Mouse (Mus musculus): Measurements from ENCODE around the gene Large1. TPM values are rescaled to one million over a fixed set of nuclear protein-coding genes. Genes with fewer than 3 reads are reported as not detected.
"Not testable (repeated sequence)": the region's sequence is repeated elsewhere in the genome, so short reads cannot be mapped to it uniquely, and the experiment has no call there.

Large1 gene
- polyA plus RNA-seq, 1 experiment from 2014 or later = 5.0 TPM

- ATAC-seq (ENCODE audit: low FRiP score, low TSS enrichment) = no peak
- Histone ChIP-seq H3K9me3 (ENCODE audit: low read length) (no peaks in the 10 kb centered on the region), H3K36me3 (ENCODE audit: insufficient read depth, low read length) (no peaks in the 10 kb centered on the region), H3K9ac (replicated peaks; ENCODE audit: low read length) (no peak overlapping the region), H3K27me3 (ENCODE audit: insufficient read depth, low read length) (no peaks in the 10 kb centered on the region), H3K4me1 (ENCODE audit: insufficient read depth, low read length) (peaks cover 13% of the 10 kb centered on the region; the same call in 1 of the 2 replicates), H3K27ac (ENCODE audit: low read length) (no peak overlapping the region), H3K4me3 (ENCODE audit: low read length) (no peak overlapping the region), H3K4me2 (replicated peaks; ENCODE audit: low read depth, low read length) (no peak overlapping the region)
- 40% methylated on average over 4 of the region's 4 CpGs for WGBS
These were observed 49.4 kb downstream of the Large1 start for GRCm38 (mm10) chr8:73303907-73304306.

- Histone ChIP-seq H3K9me3 (ENCODE audit: low read length) (no peaks in the 10 kb centered on the region), H3K4me3 (ENCODE audit: low read length) (no peak overlapping the region), H3K4me2 (replicated peaks; ENCODE audit: low read depth, low read length) (no peak overlapping the region), H3K27ac (ENCODE audit: low read length) (no peak overlapping the region), H3K9ac (replicated peaks; ENCODE audit: low read length) (no peak overlapping the region), H3K4me1 (ENCODE audit: insufficient read depth, low read length) (peaks cover 13% of the 10 kb centered on the region; the same call in 1 of the 2 replicates), H3K36me3 (ENCODE audit: insufficient read depth, low read length) (no peaks in the 10 kb centered on the region), H3K27me3 (ENCODE audit: insufficient read depth, low read length) (no peaks in the 10 kb centered on the region)
- WGBS = 46% methylated on average over 3 of the region's 3 CpGs
- ATAC-seq (ENCODE audit: low FRiP score, low TSS enrichment) = no peak
These were observed 50.4 kb downstream of the Large1 start for GRCm38 (mm10) chr8:73302947-73303346.

GRCm38 (mm10) chr8:73295531-73295930 lies 57.8 kb downstream of the Large1 start:
- Histone ChIP-seq H3K4me1 (ENCODE audit: insufficient read depth, low read length) (no peaks in the 10 kb centered on the region), H3K4me2 (replicated peaks; ENCODE audit: low read depth, low read length) (no peak overlapping the region), H3K9ac (replicated peaks; ENCODE audit: low read length) (no peak overlapping the region), H3K4me3 (ENCODE audit: low read length) (no peak overlapping the region), H3K27me3 (ENCODE audit: insufficient read depth, low read length) (no peaks in the 10 kb centered on the region), H3K9me3 (ENCODE audit: low read length) (no peaks in the 10 kb centered on the region), H3K36me3 (ENCODE audit: insufficient read depth, low read length) (no peaks in the 10 kb centered on the region), H3K27ac (ENCODE audit: low read length) (no peak overlapping the region)
- ATAC-seq (ENCODE audit: low FRiP score, low TSS enrichment) = no peak

DNA sequence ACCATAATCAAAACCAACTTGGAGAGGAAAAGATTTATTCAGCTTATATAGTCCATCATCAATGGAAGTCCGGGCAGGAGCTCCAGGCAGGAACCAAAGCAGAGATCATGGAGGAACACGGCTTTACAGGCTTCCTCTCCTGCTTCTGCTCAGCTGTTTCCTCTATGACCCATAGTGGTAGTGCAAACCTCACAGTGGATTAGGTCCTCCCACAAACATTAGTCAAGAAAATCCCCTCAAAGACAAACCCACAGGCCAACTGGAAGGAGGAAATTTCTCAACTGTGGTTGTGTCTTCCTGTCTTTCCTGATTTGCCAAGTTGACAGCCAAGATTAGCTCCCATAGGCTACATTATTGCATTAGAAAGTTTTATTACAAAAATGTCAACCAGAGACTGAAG lies 59.7 kb downstream of the Large1 start:
- WGBS = 83% methylated on average over 2 of the region's 2 CpGs
- H3K27me3 ChIP-seq (ENCODE audit: insufficient read depth, low read length) = no peaks in the 10 kb centered on the region
- H3K4me1 ChIP-seq (ENCODE audit: insufficient read depth, low read length) = no peaks in the 10 kb centered on the region
- H3K4me2 ChIP-seq (replicated peaks; ENCODE audit: low read depth, low read length) = no peak overlapping the region
- no peak overlapping the region for H3K9ac ChIP-seq (replicated peaks; ENCODE audit: low read length)
- H3K4me3 ChIP-seq (ENCODE audit: low read length) = no peak overlapping the region
- no peak overlapping the region for H3K27ac ChIP-seq (ENCODE audit: low read length)
- H3K9me3 ChIP-seq (ENCODE audit: low read length) = no peaks in the 10 kb centered on the region
- H3K36me3 ChIP-seq (ENCODE audit: insufficient read depth, low read length) = no peaks in the 10 kb centered on the region
- ATAC-seq (ENCODE audit: low FRiP score, low TSS enrichment) = no peak

DNA sequence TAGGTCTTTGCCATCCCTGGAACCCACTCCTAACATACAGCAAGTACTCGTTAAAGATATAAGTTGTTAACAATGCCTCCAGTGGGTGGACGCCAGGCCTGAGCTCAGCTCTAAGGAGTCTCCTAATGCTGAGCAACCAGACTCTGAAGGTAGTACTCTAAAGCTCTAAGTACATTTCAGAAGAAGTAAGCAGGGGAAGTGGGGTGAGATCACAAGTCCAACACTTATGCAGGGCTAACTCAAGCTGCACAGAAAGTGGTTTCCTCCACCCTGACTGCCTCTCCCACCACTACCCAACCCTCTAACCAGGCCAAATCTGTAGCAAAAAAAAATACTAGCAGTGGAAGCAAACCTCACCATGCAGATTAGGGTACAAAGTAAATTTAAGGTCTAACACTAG lies 61.7 kb downstream of the Large1 start:
- Histone ChIP-seq H3K9ac (replicated peaks; ENCODE audit: low read length) (no peak overlapping the region), H3K27me3 (ENCODE audit: insufficient read depth, low read length) (no peaks in the 10 kb centered on the region), H3K27ac (ENCODE audit: low read length) (no peak overlapping the region), H3K4me2 (replicated peaks; ENCODE audit: low read depth, low read length) (no peak overlapping the region), H3K9me3 (ENCODE audit: low read length) (no peaks in the 10 kb centered on the region), H3K36me3 (ENCODE audit: insufficient read depth, low read length) (no peaks in the 10 kb centered on the region), H3K4me1 (ENCODE audit: insufficient read depth, low read length) (no peaks in the 10 kb centered on the region), H3K4me3 (ENCODE audit: low read length) (no peak overlapping the region)
- 90% methylated on average over 2 of the region's 2 CpGs for WGBS
- ATAC-seq (ENCODE audit: low FRiP score, low TSS enrichment) = no peak

DNA sequence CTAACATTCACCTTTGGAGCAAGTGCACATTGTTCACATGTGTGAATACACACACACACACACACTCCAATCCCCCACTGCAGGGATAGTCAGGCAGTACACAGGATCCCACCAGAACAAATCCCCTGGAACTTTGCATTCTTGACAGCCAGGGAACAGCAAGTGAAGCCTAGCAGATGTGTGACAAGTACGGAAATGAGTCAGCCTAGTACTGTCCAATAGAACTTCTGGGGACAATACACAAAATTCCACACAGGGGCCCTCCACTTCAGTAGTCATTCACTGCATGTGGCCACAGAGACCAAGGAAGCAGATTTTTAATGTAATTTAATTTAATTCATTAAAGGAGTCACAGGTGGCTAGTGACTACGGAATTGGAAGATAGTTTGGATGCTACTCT lies 62.7 kb downstream of the Large1 start:
- Histone ChIP-seq H3K9ac (replicated peaks; ENCODE audit: low read length) (no peak overlapping the region), H3K27ac (ENCODE audit: low read length) (no peak overlapping the region), H3K4me3 (ENCODE audit: low read length) (no peak overlapping the region), H3K9me3 (ENCODE audit: low read length) (no peaks in the 10 kb centered on the region), H3K4me2 (replicated peaks; ENCODE audit: low read depth, low read length) (no peak overlapping the region), H3K36me3 (ENCODE audit: insufficient read depth, low read length) (no peaks in the 10 kb centered on the region), H3K27me3 (ENCODE audit: insufficient read depth, low read length) (no peaks in the 10 kb centered on the region), H3K4me1 (ENCODE audit: insufficient read depth, low read length) (no peaks in the 10 kb centered on the region)
- 86% methylated on average over 2 of the region's 2 CpGs for WGBS
- 0 out of 2 replicates have a peak, but pooled peaks have one; percentile 23 for ATAC-seq (ENCODE audit: low FRiP score, low TSS enrichment)

- Histone ChIP-seq H3K27ac (ENCODE audit: low read length) (no peak overlapping the region), H3K4me1 (ENCODE audit: insufficient read depth, low read length) (no peaks in the 10 kb centered on the region), H3K4me3 (ENCODE audit: low read length) (no peak overlapping the region), H3K9ac (replicated peaks; ENCODE audit: low read length) (no peak overlapping the region), H3K36me3 (ENCODE audit: insufficient read depth, low read length) (no peaks in the 10 kb centered on the region), H3K27me3 (ENCODE audit: insufficient read depth, low read length) (no peaks in the 10 kb centered on the region), H3K9me3 (ENCODE audit: low read length) (no peaks in the 10 kb centered on the region), H3K4me2 (replicated peaks; ENCODE audit: low read depth, low read length) (no peak overlapping the region)
- no peak for ATAC-seq (ENCODE audit: low FRiP score, low TSS enrichment)
- 79% methylated on average over 2 of the region's 2 CpGs for WGBS
These were observed 63.5 kb downstream of the Large1 start for GRCm38 (mm10) chr8:73289831-73290230.

DNA sequence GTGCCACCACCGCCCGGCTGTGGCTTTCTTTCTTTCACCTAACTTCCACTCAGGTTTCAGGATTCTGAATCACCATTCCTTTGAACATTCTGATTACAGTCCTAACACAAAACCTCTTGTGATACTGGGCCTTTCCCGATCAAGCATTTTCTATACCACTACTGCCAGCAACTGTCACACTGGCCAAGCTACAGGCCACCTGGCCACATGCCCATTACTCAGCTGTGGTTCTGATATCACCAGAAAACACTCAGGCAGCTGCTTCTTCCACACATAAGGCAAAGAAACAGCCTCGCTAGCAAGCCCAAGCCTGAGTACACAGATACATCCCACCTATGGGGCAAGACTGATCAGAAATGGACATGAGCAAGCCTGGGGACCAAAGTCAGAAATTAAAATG lies 71.3 kb downstream of the Large1 start:
- H3K36me3 ChIP-seq (ENCODE audit: insufficient read depth, low read length) = no peaks in the 10 kb centered on the region
- WGBS = 89% methylated on average over 4 of the region's 4 CpGs
- no peak overlapping the region for H3K27ac ChIP-seq (ENCODE audit: low read length)
- H3K4me2 ChIP-seq (replicated peaks; ENCODE audit: low read depth, low read length) = no peak overlapping the region
- H3K4me3 ChIP-seq (ENCODE audit: low read length) = no peak overlapping the region
- no peaks in the 10 kb centered on the region for H3K27me3 ChIP-seq (ENCODE audit: insufficient read depth, low read length)
- H3K4me1 ChIP-seq (ENCODE audit: insufficient read depth, low read length) = no peaks in the 10 kb centered on the region
- ATAC-seq (ENCODE audit: low FRiP score, low TSS enrichment) = no peak
- no peak overlapping the region for H3K9ac ChIP-seq (replicated peaks; ENCODE audit: low read length)
- H3K9me3 ChIP-seq (ENCODE audit: low read length) = no peaks in the 10 kb centered on the region

DNA sequence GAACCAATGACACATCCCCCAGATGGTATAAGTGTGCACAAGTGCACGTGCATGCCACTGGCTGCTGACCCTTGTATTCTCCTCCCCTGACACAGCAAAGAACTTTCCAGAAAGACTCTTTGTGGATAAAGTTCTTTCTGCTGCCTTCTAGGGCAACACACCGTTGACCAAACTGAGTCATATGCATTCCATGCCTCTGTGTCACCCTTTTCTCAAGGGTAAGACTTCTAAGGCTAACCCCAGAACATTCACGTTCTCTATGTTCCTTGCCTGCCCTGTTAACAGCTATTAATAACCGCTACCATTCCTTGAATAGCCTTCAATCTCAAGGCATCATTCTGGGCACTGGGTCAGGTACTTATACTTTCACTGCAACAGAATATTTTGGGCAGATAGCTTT lies 77.3 kb downstream of the Large1 start:
- H3K4me2 ChIP-seq (replicated peaks; ENCODE audit: low read depth, low read length) = no peak overlapping the region
- H3K4me1 ChIP-seq (ENCODE audit: insufficient read depth, low read length) = no peaks in the 10 kb centered on the region
- no peak overlapping the region for H3K9ac ChIP-seq (replicated peaks; ENCODE audit: low read length)
- H3K4me3 ChIP-seq (ENCODE audit: low read length) = no peak overlapping the region
- no peak for ATAC-seq (ENCODE audit: low FRiP score, low TSS enrichment)
- H3K36me3 ChIP-seq (ENCODE audit: insufficient read depth, low read length) = no peaks in the 10 kb centered on the region
- no peaks in the 10 kb centered on the region for H3K9me3 ChIP-seq (ENCODE audit: low read length)
- H3K27ac ChIP-seq (ENCODE audit: low read length) = no peak overlapping the region
- H3K27me3 ChIP-seq (ENCODE audit: insufficient read depth, low read length) = no peaks in the 10 kb centered on the region
- 85% methylated on average over 4 of the region's 4 CpGs for WGBS

DNA sequence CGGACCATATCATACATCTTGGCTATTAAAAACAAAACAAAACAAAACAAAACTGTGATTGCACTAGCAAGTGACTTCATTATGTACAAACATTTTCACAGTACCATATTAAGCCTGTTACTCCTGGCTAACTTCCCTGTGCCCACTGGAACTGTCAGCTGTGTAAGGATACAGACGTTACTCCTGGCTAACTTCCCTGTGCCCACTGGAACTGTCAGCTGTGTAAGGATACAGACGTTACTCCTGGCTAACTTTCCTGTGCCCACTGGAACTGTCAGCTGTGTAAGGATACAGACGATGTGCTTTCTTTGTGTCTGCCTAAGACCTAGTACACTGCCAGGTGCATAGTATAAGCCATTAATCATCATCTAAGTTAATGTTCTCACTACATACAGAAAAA lies 77.9 kb downstream of the Large1 start:
- not testable (repeated sequence) for H3K9me3 ChIP-seq (ENCODE audit: low read length); H3K4me3 ChIP-seq (ENCODE audit: low read length); H3K36me3 ChIP-seq (ENCODE audit: insufficient read depth, low read length); H3K4me1 ChIP-seq (ENCODE audit: insufficient read depth, low read length); H3K9ac ChIP-seq (replicated peaks; ENCODE audit: low read length); H3K27ac ChIP-seq (ENCODE audit: low read length); H3K27me3 ChIP-seq (ENCODE audit: insufficient read depth, low read length); H3K4me2 ChIP-seq (replicated peaks; ENCODE audit: low read depth, low read length); ATAC-seq (ENCODE audit: low FRiP score, low TSS enrichment)
- WGBS = 53% methylated on average over 4 of the region's 4 CpGs

- H3K4me2 ChIP-seq (replicated peaks; ENCODE audit: low read depth, low read length) = no peak overlapping the region
- ATAC-seq (ENCODE audit: low FRiP score, low TSS enrichment) = peak; percentile 42; the same call in 1 of the 2 replicates
These were observed 80.2 kb downstream of the Large1 start for GRCm38 (mm10) chr8:73273150-73273549.

More at GRCm38 (mm10) chr8:73273150-73273549, 80.2 kb downstream of the Large1 start:
- Histone ChIP-seq H3K27me3 (ENCODE audit: insufficient read depth, low read length) (no peaks in the 10 kb centered on the region), H3K27ac (ENCODE audit: low read length) (no peak overlapping the region), H3K36me3 (ENCODE audit: insufficient read depth, low read length) (no peaks in the 10 kb centered on the region), H3K9ac (replicated peaks; ENCODE audit: low read length) (no peak overlapping the region), H3K4me1 (ENCODE audit: insufficient read depth, low read length) (no peaks in the 10 kb centered on the region), H3K9me3 (ENCODE audit: low read length) (no peaks in the 10 kb centered on the region), H3K4me3 (ENCODE audit: low read length) (no peak overlapping the region)
